Mouse (Mus musculus): Measurements from ENCODE around the gene AL732309.1. TPM values are rescaled to one million over a fixed set of nuclear protein-coding genes. Genes with fewer than 3 reads are reported as not detected.
A peak's percentile ranks its signal among the peaks of the same experiment; 100 is the strongest.

The AL732309.1 gene
- polyA plus RNA-seq, 1 experiment from 2014 or later = 5.0 TPM

DNA sequence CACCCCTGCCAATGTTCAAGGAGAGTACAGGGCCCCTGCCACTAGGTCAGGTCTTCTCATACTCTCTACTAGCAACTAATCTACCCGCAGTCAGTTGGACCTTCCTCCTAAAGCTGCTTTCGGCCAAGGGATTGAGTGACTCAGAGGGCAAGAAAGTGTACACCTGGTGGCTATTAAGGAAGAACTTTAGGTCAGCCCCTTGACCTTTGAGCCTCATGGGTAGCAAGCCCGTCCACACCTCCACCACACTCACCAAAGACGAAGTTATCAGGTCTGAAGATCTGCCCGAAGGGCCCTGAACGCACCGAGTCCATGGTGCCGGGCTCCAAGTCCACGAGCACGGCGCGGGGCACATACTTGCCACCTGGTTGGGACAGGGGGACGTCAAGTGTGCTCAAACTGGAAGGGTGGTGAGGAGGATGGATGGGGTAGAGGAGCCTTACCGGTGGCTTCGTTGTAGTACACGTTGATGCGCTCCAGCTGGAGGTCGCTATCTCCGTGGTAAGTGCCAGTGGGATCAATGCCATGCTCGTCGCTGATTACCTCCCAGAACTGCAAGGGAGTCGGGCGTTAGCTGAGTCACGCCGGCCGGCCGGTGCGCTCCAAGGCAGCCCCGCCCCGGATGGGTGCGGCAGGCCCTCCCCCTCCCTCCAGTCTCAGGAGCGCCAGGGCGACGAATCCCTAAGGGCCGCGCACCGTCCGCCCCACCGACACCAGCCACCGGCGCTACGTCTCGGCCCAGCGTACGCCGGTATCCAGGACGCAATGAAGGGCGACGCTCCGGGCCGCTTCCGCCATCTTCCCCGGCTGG lies 22.8 kb downstream of the AL732309.1 start:
- DNase-seq (ENCODE audit: low spot score) = no peak
- 2% methylated on average over 50 of the region's 53 CpGs for WGBS

GRCm38 (mm10) chr2:25221331-25221772 lies 25.3 kb downstream of the AL732309.1 start:
- H3K4me3 ChIP-seq (ENCODE audit: low read depth, low read length) = no peak overlapping the region
- H3K27me3 ChIP-seq (replicated peaks; ENCODE audit: control insufficient read depth, insufficient read depth, low read length) = 0 out of 2 replicates have a peak, but pooled peaks cover 4% of the 10 kb centered on the region
- DNase-seq (ENCODE audit: low spot score) = no peak
- WGBS = 60% methylated on average over 5 of the region's 5 CpGs
- H3K27ac ChIP-seq (ENCODE audit: low read depth) = no peak overlapping the region
- no peak for ATAC-seq (replicated peaks; ENCODE audit: low FRiP score, low TSS enrichment, low read depth)
- H3K4me2 ChIP-seq (ENCODE audit: low read length) = no peak overlapping the region
- no peaks in the 10 kb centered on the region for H3K9me3 ChIP-seq (ENCODE audit: control insufficient read depth, low read length)
- no peak overlapping the region for H3K9ac ChIP-seq (ENCODE audit: low read length)
- peaks cover 9% of the 10 kb centered on the region; the same call in 1 of the 2 replicates for H3K36me3 ChIP-seq (ENCODE audit: control insufficient read depth, insufficient read depth, low read length)
- peaks cover 9% of the 10 kb centered on the region for H3K4me1 ChIP-seq (replicated peaks; ENCODE audit: control insufficient read depth, insufficient read depth, low read length)

More for the DNA sequence above, 22.8 kb downstream of the AL732309.1 start:
- peak; percentile 59 for ATAC-seq (replicated peaks; ENCODE audit: low FRiP score, low TSS enrichment, low read depth)
- Histone ChIP-seq H3K9me3 (ENCODE audit: control insufficient read depth, low read length) (no peaks in the 10 kb centered on the region), H3K27ac (ENCODE audit: low read depth) (peak overlapping the region; percentile 94), H3K36me3 (ENCODE audit: control insufficient read depth, insufficient read depth, low read length) (peaks cover 9% of the 10 kb centered on the region; the same call in 1 of the 2 replicates), H3K9ac (ENCODE audit: low read length) (peak overlapping the region; percentile 82), H3K4me1 (replicated peaks; ENCODE audit: control insufficient read depth, insufficient read depth, low read length) (peaks cover 9% of the 10 kb centered on the region), H3K4me2 (ENCODE audit: low read length) (peak overlapping the region; percentile 74), H3K27me3 (replicated peaks; ENCODE audit: control insufficient read depth, insufficient read depth, low read length) (no peaks in the 10 kb centered on the region), H3K4me3 (ENCODE audit: low read depth, low read length) (peak overlapping the region; percentile 88)

DNA sequence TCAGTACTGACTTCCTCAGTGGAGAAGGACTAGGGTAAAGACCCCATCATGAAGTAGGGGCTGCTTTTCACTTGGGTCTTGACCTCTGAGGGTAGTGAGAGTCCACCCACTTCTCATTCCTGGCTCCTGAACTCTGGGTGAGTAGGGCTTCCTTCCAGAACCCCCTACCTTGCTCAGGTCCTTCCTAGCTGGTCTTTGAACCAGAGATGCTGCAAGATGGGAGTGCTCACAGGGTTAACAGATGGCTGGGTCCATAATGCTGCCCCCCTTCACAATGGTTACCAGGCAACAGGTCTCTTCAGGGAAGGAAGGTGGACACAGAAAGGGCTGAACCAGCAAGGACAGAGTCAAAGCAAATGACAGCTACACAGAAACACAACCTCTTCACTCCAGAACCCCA lies 28.2 kb downstream of the AL732309.1 start, which contains the start of gene Fam166a:
Gene Fam166a (plus strand): TSS at position 301 of the 400 bp plus-strand sequence.
- Histone ChIP-seq H3K36me3 (ENCODE audit: control insufficient read depth, insufficient read depth, low read length) (peaks cover 9% of the 10 kb centered on the region; the same call in 1 of the 2 replicates), H3K4me2 (ENCODE audit: low read length) (no peak within 1 kb of the TSS), H3K9me3 (ENCODE audit: control insufficient read depth, low read length) (no peaks in the 10 kb centered on the region), H3K4me1 (replicated peaks; ENCODE audit: control insufficient read depth, insufficient read depth, low read length) (peaks cover 2% of the 10 kb centered on the region), H3K4me3 (ENCODE audit: low read depth, low read length) (no peak within 1 kb of the TSS), H3K27ac (ENCODE audit: low read depth) (no peak within 1 kb of the TSS), H3K9ac (ENCODE audit: low read length) (no peak within 1 kb of the TSS), H3K27me3 (replicated peaks; ENCODE audit: control insufficient read depth, insufficient read depth, low read length) (0 out of 2 replicates have a peak, but pooled peaks cover 4% of the 10 kb centered on the region)
- DNase-seq (ENCODE audit: low spot score) = no peak
- no peak for ATAC-seq (replicated peaks; ENCODE audit: low FRiP score, low TSS enrichment, low read depth)

DNA sequence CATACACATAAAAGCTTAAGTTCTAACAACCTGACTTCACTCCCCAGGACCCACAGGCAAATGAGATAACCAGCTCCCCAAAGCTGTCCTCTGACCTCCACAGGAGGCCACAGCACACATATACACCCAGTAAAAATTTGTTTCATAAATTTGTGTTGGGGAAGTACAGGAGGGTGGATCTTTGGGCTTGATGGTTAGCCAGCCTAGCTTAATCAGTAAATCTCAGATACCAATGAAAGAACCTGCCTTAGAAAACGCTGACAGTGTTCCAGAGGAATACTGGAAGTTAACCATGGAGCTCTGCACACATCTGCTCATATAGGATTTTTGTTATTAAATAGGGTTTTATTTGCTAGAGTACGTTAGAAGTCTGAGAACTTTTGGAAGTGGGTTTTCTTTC lies 29.0 kb downstream of the AL732309.1 start:
- H3K4me3 ChIP-seq (ENCODE audit: low read depth, low read length) = no peak overlapping the region
- DNase-seq (ENCODE audit: low spot score) (no peak), ATAC-seq (replicated peaks; ENCODE audit: low FRiP score, low TSS enrichment, low read depth) (no peak)
- no peaks in the 10 kb centered on the region for H3K9me3 ChIP-seq (ENCODE audit: control insufficient read depth, low read length)
- H3K4me1 ChIP-seq (replicated peaks; ENCODE audit: control insufficient read depth, insufficient read depth, low read length) = no peaks in the 10 kb centered on the region
- H3K27ac ChIP-seq (ENCODE audit: low read depth) = no peak overlapping the region
- H3K4me2 ChIP-seq (ENCODE audit: low read length) = no peak overlapping the region
- H3K9ac ChIP-seq (ENCODE audit: low read length) = no peak overlapping the region
- peaks cover 9% of the 10 kb centered on the region; the same call in 1 of the 2 replicates for H3K36me3 ChIP-seq (ENCODE audit: control insufficient read depth, insufficient read depth, low read length)
- 0 out of 2 replicates have a peak, but pooled peaks cover 4% of the 10 kb centered on the region for H3K27me3 ChIP-seq (replicated peaks; ENCODE audit: control insufficient read depth, insufficient read depth, low read length)
- WGBS = 53% methylated on average over 2 of the region's 2 CpGs

- ATAC-seq (replicated peaks; ENCODE audit: low FRiP score, low TSS enrichment, low read depth) (no peak), DNase-seq (ENCODE audit: low spot score) (no peak)
- Histone ChIP-seq H3K4me2 (ENCODE audit: low read length) (no peak within 1 kb of the TSS), H3K27ac (ENCODE audit: low read depth) (no peak within 1 kb of the TSS), H3K4me1 (replicated peaks; ENCODE audit: control insufficient read depth, insufficient read depth, low read length) (peaks cover 15% of the 10 kb centered on the region), H3K27me3 (replicated peaks; ENCODE audit: control insufficient read depth, insufficient read depth, low read length) (0 out of 2 replicates have a peak, but pooled peaks cover 4% of the 10 kb centered on the region), H3K9ac (ENCODE audit: low read length) (no peak within 1 kb of the TSS), H3K4me3 (ENCODE audit: low read depth, low read length) (no peak within 1 kb of the TSS), H3K9me3 (ENCODE audit: control insufficient read depth, low read length) (no peaks in the 10 kb centered on the region), H3K36me3 (ENCODE audit: control insufficient read depth, insufficient read depth, low read length) (peaks cover 6% of the 10 kb centered on the region; the same call in 1 of the 2 replicates)
- 61% methylated on average over 3 of the region's 3 CpGs for WGBS
These were observed 32.2 kb downstream of the AL732309.1 start, which contains the start of gene Stpg3 for GRCm38 (mm10) chr2:25214444-25214843. TSS of gene Stpg3 (minus strand) at chr2:25214637.

DNA sequence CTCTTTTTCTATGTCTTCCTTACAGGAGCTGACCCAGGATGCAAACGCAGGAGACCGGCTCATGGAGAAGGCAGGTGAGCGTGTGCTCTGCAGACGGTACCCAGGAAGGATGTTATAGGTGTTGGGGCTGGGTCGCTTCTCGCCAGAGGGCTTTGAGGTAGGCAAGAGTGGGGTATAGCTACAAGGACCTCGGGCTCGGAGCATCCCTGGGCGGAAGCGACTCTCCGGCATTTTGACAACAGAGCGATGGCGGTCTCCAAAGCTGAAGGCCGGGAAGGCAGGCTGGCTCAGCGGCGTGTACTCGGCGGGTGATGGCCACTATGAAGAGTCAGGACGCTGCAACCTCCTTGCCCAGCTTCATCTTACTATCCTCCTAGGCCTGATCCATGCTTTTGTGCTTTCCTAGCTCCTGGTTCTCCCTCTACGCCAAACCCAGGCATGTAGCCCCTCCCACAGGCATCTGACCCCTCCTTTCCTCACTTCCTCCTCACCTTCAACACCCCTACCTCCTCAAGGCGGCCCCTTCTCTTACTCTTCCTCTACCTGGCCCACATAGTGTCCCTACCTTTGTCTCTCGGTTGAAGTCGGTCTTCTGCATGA lies 33.3 kb downstream of the AL732309.1 start:
- Histone ChIP-seq H3K9me3 (ENCODE audit: control insufficient read depth, low read length) (no peaks in the 10 kb centered on the region), H3K9ac (ENCODE audit: low read length) (no peak overlapping the region), H3K27ac (ENCODE audit: low read depth) (no peak overlapping the region), H3K36me3 (ENCODE audit: control insufficient read depth, insufficient read depth, low read length) (peaks cover 15% of the 10 kb centered on the region), H3K4me2 (ENCODE audit: low read length) (no peak overlapping the region), H3K4me3 (ENCODE audit: low read depth, low read length) (no peak overlapping the region), H3K27me3 (replicated peaks; ENCODE audit: control insufficient read depth, insufficient read depth, low read length) (0 out of 2 replicates have a peak, but pooled peaks cover 4% of the 10 kb centered on the region), H3K4me1 (replicated peaks; ENCODE audit: control insufficient read depth, insufficient read depth, low read length) (peaks cover 15% of the 10 kb centered on the region)
- ATAC-seq (replicated peaks; ENCODE audit: low FRiP score, low TSS enrichment, low read depth) = no peak
- no peak for DNase-seq (ENCODE audit: low spot score)
- WGBS = 63% methylated on average over 23 of the region's 23 CpGs

GRCm38 (mm10) chr2:25211121-25211670 lies 35.5 kb downstream of the AL732309.1 start, which contains the start of gene Nelfb:
TSS of gene Nelfb (minus strand) at chr2:25211489.
- H3K4me3 ChIP-seq (ENCODE audit: low read depth, low read length) = peak within 1 kb of the TSS; percentile 99
- no peaks in the 10 kb centered on the region for H3K9me3 ChIP-seq (ENCODE audit: control insufficient read depth, low read length)
- H3K36me3 ChIP-seq (ENCODE audit: control insufficient read depth, insufficient read depth, low read length) = peaks cover 35% of the 10 kb centered on the region
- peaks cover 15% of the 10 kb centered on the region for H3K4me1 ChIP-seq (replicated peaks; ENCODE audit: control insufficient read depth, insufficient read depth, low read length)
- H3K27ac ChIP-seq (ENCODE audit: low read depth) = peak within 1 kb of the TSS; percentile 83
- DNase-seq (ENCODE audit: low spot score) (peak; percentile 98), ATAC-seq (replicated peaks; ENCODE audit: low FRiP score, low TSS enrichment, low read depth) (peak; percentile 92)
- peak within 1 kb of the TSS; percentile 95 for H3K4me2 ChIP-seq (ENCODE audit: low read length)
- H3K27me3 ChIP-seq (replicated peaks; ENCODE audit: control insufficient read depth, insufficient read depth, low read length) = no peaks in the 10 kb centered on the region
- 1% methylated on average over 41 of the region's 44 CpGs for WGBS
- H3K9ac ChIP-seq (ENCODE audit: low read length) = peak within 1 kb of the TSS; percentile 89

DNA sequence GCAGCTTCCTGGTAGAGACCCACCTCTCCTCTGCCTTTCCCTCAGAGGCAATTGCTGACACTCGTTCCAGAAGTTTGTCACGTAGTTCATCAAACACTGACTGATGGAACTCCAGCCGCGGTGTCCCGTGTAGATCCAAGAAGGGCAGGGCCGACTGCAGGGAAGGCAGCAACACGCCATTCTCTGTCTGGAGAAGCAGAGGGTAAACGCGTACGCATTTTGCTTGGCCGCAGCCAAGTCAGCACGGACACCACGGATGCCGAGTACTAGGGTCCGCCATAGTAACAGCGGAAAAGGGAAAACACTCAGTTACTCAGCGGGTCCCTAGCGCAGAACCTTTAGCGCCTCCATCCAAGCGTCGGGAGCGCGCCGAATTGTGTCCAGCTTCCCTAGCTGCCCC lies 36.0 kb downstream of the AL732309.1 start:
- Histone ChIP-seq H3K4me1 (replicated peaks; ENCODE audit: control insufficient read depth, insufficient read depth, low read length) (peaks cover 15% of the 10 kb centered on the region), H3K27ac (ENCODE audit: low read depth) (peak overlapping the region; percentile 83), H3K9me3 (ENCODE audit: control insufficient read depth, low read length) (no peaks in the 10 kb centered on the region), H3K36me3 (ENCODE audit: control insufficient read depth, insufficient read depth, low read length) (peaks cover 40% of the 10 kb centered on the region), H3K4me2 (ENCODE audit: low read length) (peak overlapping the region; percentile 95), H3K9ac (ENCODE audit: low read length) (peak overlapping the region; percentile 89), H3K4me3 (ENCODE audit: low read depth, low read length) (peak overlapping the region; percentile 99), H3K27me3 (replicated peaks; ENCODE audit: control insufficient read depth, insufficient read depth, low read length) (no peaks in the 10 kb centered on the region)
- under 1% methylated on average over 24 of the region's 24 CpGs for WGBS
- peak; percentile 63 for DNase-seq (ENCODE audit: low spot score)
- no peak for ATAC-seq (replicated peaks; ENCODE audit: low FRiP score, low TSS enrichment, low read depth)
